Mouse (Mus musculus) spleen, postnatal 10 days (tissue): ENCODE measurements around the gene Eif2b5.

Experiments used
- DNase-seq, 2 experiments: peaks; one replicate each; pipeline ENCODE4 v3.0.0; 2021 to 2022; ENCODE audit warnings: low spot score in 2 of 2

The Eif2b5 gene

GRCm38 (mm10) chr16:20489233-20489632 is 9.4 kb upstream of the Eif2b5 start:
- no peak for DNase-seq

- DNase-seq = no peak
Measured at GRCm38 (mm10) chr16:20490581-20490980, 8.0 kb upstream of the Eif2b5 start.

- DNase-seq = no peak
Measured at GRCm38 (mm10) chr16:20491301-20491700, 7.3 kb upstream of the Eif2b5 start.

- DNase-seq = no peak
Measured at GRCm38 (mm10) chr16:20493452-20493851, 5.2 kb upstream of the Eif2b5 start.

GRCm38 (mm10) chr16:20496671-20497600 is 1.7 kb upstream of the Eif2b5 start:
- DNase-seq = peak; percentile 32 to 56

- DNase-seq = no peak
Measured at GRCm38 (mm10) chr16:20497980-20498676, 489 bp upstream of the Eif2b5 start.

GRCm38 (mm10) chr16:20506000-20506399 is 7.4 kb downstream of the Eif2b5 start:
- no peak for DNase-seq

- peak in 1 of 2 experiments; percentile 30 for DNase-seq
Measured at GRCm38 (mm10) chr16:20509349-20509748, 10.7 kb downstream of the Eif2b5 start.

GRCm38 (mm10) chr16:20511277-20511847 is 12.7 kb downstream of the Eif2b5 start:
- DNase-seq = no peak

- no peak for DNase-seq
Measured at GRCm38 (mm10) chr16:20516032-20516431, 17.4 kb downstream of the Eif2b5 start.

GRCm38 (mm10) chr16:20516726-20517201 is 18.1 kb downstream of the Eif2b5 start, which contains the start of gene Dvl3:
Dvl3 (plus strand) TSS chr16:20516982.
- DNase-seq = peak; percentile 75 to 89

GRCm38 (mm10) chr16:20517216-20517615 is 18.6 kb downstream of the Eif2b5 start:
- peak; percentile 55 to 67 for DNase-seq

- DNase-seq = peak in 1 of 2 experiments; percentile 39
Measured at GRCm38 (mm10) chr16:20517701-20518374, 19.2 kb downstream of the Eif2b5 start.

- no peak for DNase-seq
Measured at GRCm38 (mm10) chr16:20523886-20524285, 25.3 kb downstream of the Eif2b5 start.

- DNase-seq = no peak
Measured at GRCm38 (mm10) chr16:20528779-20529178, 30.2 kb downstream of the Eif2b5 start.

GRCm38 (mm10) chr16:20529375-20529774 is 30.8 kb downstream of the Eif2b5 start:
- DNase-seq = no peak

GRCm38 (mm10) chr16:20530941-20531340 is 32.3 kb downstream of the Eif2b5 start:
- DNase-seq = no peak

GRCm38 (mm10) chr16:20534617-20535295 is 36.1 kb downstream of the Eif2b5 start:
- no peak for DNase-seq

GRCm38 (mm10) chr16:20535296-20536080 is 36.9 kb downstream of the Eif2b5 start, which contains the start of gene Ap2m1:
Ap2m1 (plus strand) TSS chr16:20535478.
- DNase-seq = peak; percentile 93 to 95

GRCm38 (mm10) chr16:20536081-20536665 is 37.6 kb downstream of the Eif2b5 start:
- no peak for DNase-seq
